Mouse (Mus musculus) embryo, embryonic 10.5 days (tissue): ENCODE measurements around the gene Depdc5.

Experiments
- DNase-seq: peaks from one replicate; pipeline ENCODE4 v3.0.0-alpha.2; 2015; ENCODE audit warnings: low spot score

Gene Depdc5

GRCm38 (mm10) chr5:33001111-33001510 is 137.6 kb downstream of the Depdc5 start:
- DNase-seq, result no peak

DNA sequence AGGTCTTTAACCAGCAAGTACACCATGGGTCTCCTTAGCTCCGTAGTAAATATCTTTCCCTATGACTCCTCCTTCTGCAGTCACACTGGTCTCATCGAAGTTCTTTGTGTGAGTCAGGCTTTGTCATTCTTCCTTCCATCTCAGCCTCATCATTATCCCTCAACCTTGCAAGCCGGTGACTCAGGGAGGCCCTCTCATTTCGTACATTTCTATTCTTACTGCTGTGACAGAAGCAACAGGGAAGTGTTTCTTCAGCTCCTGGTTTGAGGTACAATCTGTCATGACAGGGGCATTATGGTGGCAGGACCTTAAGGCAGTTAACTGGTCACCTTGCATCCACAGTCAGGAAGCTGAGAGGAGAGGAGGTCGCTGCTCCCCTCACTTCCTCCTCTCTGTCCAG is 139.3 kb downstream of the Depdc5 start:
- DNase-seq, result no peak

DNA sequence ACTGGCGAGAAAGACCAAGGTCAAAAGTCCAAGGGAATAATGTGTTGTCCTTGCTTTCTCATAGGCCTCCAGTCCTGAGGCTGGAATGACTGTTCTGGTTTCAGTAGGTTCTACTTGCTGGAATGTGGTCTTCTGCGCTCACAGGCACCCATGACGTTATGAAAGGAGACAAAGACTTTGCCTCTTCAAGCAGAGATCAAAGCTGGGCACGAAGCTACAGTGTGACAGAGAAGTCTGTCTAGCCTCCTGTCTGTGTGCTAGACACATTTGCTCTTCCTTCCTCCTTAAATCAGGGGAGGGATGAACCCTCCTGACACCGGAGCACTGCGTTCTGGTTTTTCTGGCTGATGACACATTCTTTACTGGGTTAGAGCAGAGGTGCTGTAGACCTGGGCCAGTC is 140.0 kb downstream of the Depdc5 start:
- no peak for DNase-seq

DNA sequence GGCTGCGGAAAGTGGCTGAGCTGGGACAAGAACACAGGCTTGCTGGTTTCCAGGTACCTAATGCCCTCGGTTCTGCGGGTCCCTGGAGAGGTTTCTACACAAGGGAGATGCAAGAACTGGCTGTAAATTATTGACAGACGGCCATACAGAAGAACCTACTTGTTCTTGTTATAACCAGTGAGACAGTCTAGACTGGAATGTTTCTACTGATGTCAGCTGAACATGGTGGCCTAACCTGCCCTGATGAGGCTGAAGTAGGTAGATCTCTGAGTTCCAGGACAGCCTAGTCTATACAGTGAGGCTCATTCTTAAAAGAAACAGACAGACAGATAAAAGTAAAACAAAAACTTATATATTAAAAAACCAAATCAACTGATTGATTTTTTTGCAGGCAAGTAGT is 140.6 kb downstream of the Depdc5 start:
- DNase-seq, result no peak

GRCm38 (mm10) chr5:33005442-33006145 is 142.1 kb downstream of the Depdc5 start:
- DNase-seq, result no peak

- peak; percentile 32 for DNase-seq
These were observed 143.2 kb downstream of the Depdc5 start for GRCm38 (mm10) chr5:33006670-33007069.

- DNase-seq, result no peak
These were observed 143.9 kb downstream of the Depdc5 start for GRCm38 (mm10) chr5:33007371-33007770.

GRCm38 (mm10) chr5:33009301-33009700 is 145.8 kb downstream of the Depdc5 start:
- DNase-seq, result no peak

DNA sequence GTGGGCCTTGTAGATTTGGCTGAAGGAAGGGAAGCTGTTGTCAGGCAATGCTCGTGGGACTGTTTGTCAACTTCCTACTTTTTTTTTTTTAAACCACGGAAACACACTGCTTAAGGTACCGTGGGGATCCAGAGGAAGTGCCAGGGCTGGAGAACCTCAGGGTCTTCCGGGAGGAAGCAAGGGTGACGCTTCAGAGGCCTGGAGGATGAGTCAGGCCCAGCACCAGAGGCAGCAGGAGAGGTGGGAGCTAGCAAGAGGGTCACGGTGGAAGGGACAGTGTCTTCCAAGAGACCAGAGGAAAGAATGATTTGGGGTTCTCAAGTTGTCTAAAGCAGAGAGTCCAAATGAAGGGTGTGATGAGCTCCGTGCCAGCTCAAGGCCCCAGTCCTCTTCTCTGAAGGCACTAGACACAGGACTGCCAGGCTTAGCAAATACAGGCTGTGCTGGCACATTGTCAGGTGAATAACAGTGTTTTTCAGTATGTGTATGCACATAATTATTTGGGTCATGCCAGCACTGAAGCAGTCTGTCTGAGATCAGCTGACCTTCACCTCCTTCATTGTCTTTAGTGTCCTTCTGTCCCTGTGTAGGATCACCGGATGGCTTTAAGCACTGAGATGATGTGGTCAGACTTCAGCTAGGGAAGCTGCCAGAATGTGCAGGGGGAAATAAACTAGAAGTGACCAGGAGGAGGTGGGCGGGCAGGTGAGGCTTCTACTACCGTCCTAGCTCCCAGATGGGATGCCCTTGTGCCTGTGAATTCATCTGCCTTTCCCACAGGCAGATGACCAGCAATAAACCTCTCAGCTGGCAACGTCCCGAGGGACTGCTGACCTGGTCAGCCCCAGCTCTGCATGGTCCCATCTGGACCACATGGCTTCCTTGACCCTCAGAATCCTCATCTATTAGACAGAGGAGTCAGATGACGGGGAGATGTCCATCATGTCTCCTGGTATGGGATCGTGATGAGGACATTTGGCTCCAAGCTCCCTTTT is 146.6 kb downstream of the Depdc5 start:
- no peak for DNase-seq

- no peak for DNase-seq
These were observed 147.9 kb downstream of the Depdc5 start for GRCm38 (mm10) chr5:33011132-33012106.

GRCm38 (mm10) chr5:33014096-33014495 is 150.6 kb downstream of the Depdc5 start:
- DNase-seq, result no peak

- DNase-seq, result no peak
These were observed 152.1 kb downstream of the Depdc5 start for GRCm38 (mm10) chr5:33015579-33015978.

GRCm38 (mm10) chr5:33018189-33018560 is 154.7 kb downstream of the Depdc5 start:
- no peak for DNase-seq

GRCm38 (mm10) chr5:33018561-33019425 is 155.3 kb downstream of the Depdc5 start, which contains the start of gene Ywhah:
TSS of gene Ywhah (plus strand) at chr5:33018816.
- DNase-seq, result peak; percentile 98

GRCm38 (mm10) chr5:33019426-33019821 is 155.9 kb downstream of the Depdc5 start:
- DNase-seq, result peak; percentile 58

DNA sequence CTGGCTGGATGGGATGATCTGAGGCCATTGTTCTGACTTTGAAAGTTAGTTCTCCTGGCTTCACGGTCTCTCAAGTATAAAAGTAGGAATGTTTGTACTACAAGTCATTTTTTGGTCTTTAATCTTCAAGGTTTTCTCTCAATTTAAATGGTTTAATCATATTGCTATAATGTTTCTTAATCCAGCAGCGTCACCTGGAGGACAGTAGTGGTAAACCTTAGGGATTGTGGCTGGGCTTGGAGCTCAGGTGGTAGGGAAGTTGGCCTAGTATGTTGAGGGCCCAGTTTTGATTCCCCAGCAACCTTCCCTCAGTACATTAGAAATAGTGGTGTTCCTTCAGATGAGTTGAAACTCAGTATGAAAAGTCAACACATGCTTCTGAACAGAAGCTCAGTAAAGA is 158.1 kb downstream of the Depdc5 start:
- DNase-seq, result no peak

- DNase-seq, result no peak
These were observed 159.8 kb downstream of the Depdc5 start for GRCm38 (mm10) chr5:33023337-33023736.

DNA sequence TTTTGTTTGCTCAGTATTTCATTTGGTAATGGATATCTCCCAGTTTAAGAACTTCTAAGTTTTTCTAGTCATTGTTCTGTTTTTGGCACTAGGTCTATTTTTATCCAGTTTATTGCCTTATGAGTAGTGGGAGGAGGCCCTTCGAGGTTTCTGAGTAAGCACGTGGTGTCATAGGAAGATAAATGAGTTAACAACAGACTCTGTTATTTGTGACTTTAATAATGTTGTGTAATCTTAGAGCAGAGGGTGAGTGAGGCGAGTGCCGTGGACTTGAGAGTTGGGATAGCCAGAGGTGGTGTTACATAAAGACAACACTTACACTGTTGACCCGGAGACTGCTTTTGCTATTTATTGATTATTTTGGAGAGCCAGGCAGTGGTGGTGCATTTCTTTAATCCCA is 161.0 kb downstream of the Depdc5 start:
- DNase-seq, result no peak

DNA sequence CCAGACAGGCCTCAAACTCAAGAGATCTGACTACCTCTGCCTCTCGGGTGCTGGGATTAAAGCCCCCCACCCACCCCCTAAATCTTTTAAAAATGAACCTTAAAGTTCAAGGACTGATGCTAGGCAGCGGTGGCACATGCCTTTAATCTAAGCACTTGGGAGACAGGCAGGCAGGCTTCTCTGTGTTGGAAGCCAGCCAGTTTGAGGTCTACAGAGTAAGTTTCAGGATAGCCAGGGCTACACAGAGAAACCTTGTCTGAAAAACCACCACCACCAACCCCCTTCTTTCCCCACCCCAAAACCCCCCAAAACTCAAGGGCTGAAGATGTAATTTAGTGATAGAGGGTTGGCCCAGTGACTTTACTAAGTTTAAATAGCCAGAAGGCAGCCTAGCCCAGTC is 165.2 kb downstream of the Depdc5 start:
- no peak for DNase-seq

DNA sequence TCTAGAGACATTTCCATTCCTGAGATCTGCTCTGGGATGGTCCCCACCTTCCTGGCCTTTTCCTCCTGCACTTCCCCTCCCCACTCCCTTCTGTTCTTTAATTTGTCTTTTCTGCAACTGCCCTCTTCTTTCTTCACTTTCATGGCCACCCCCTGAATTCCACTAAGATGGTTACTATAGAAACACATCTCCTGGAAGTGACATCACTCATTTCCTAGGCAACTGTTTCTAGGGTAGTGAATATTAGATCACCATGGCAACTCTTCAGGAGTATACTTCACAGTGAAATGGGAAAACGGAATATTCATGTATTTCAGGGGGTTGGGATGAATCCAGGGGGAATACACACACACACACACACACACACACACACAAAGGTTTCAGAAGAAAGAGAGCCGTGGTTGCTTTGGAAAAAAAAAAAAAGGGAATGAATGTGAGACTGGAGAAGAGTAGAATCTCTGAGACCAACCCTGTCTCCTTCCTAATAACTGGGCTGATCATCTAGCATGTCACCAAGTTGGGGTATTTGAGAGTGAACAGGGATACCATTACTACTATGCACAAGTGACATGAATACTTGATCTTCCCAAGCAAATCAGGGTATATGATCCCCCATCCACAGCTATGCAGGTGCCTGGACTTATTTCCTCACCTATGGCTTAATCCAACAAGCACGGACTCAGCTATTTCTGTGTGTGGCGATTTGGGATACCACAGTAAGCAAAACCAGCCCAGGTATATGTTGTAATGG is 167.1 kb downstream of the Depdc5 start:
- peak; percentile 54 for DNase-seq
